Mouse (Mus musculus) layer of hippocampus, adult 11-12 months (tissue): Measurements from ENCODE around the gene Mtx2.

Experiments
- DNase-seq: peaks from one replicate; pipeline ENCODE4 v3.0.0; 2022; ENCODE audit warnings: low spot score

Mtx2 gene

GRCm38 (mm10) chr2:74825730-74826430, at the start of gene Mtx2:
Gene Mtx2, plus strand, starts transcription at chr2:74825803.
- peak; percentile 76 for DNase-seq

- DNase-seq: no peak
These were observed 47.9 kb upstream of the Mtx2 start for GRCm38 (mm10) chr2:74777536-74778275.

GRCm38 (mm10) chr2:74781386-74781785, 44.2 kb upstream of the Mtx2 start:
- DNase-seq: no peak

DNA sequence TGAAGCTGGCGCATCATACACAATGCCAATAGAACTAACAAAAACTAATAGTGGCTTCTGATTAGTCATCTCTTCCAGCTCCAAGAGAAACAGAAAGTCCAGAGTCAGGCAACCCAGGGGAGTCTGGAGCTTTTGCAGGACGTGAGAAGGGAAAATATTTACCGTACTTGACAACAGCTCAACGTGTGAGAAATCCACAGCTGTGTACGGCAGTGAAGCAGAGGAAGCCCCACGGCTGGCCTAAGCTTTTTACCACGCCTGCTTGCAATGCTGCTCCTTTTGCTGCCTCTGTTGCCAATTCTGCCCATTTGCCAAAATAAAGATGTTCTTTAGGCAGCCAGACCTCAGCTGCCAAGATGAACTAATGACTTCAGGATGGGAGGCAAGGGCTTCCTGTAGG, 30.1 kb upstream of the Mtx2 start:
- no peak for DNase-seq

- DNase-seq: no peak
These were observed 17.2 kb upstream of the Mtx2 start for GRCm38 (mm10) chr2:74808431-74808830.

DNA sequence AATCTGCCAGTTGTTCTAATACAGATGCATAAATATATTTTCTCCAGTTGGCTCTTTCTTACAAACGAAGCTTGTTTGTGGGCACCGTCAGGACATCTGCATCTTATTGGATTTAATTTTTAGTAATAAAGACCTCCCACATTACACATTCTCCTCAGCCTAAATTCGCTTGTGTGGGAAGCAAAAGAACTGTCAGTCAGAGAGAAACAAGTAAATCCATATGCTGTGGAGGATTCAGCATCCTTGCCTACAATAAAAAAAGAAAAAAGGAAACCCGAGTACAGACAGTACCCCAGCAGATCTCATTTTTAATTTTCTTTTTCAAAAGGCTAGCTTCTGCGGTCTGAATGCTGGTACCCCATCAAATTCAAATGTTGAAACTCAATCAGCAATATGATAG, 2.9 kb upstream of the Mtx2 start:
- DNase-seq: no peak

DNA sequence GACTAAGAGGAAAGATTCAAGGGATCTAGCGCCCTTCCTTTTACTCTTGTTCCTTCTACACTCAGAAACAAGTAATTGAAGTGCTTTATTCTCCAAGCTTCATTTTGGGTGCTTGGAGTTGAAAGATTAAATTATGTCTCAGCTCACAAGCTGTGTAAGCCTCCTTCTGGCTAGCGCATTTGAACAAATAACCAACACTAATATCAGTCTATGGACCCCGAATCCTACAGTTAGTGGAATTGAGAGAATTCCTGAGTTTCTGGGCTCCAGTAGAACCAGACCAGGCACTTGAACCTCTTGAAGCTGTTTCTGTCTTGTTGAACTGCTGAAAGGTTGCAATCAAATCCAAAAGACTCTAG, 253 bp upstream of the Mtx2 start:
- DNase-seq: no peak

- DNase-seq: no peak
These were observed 21.4 kb downstream of the Mtx2 start for GRCm38 (mm10) chr2:74846992-74847391.

GRCm38 (mm10) chr2:74847516-74847915, 21.9 kb downstream of the Mtx2 start:
- DNase-seq: no peak

DNA sequence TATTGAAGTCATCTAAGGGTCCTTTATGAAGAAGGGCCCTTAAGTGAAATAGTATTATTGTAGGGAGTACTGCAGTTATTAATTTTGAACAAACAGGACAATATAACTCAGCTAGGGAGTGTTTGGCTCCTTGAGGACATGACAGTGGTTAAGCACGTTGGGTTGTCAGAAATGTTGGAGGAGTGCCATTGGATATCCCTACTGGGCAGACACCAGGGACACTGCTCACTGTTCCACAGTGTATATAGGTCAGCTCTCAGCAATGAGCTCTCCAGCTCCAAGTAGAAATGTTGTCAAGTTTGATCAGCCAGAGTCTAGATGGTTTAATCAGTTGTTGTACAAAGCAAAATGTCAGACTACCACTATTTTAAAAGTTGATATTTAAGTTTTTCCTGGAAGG, 24.4 kb downstream of the Mtx2 start:
- no peak for DNase-seq

DNA sequence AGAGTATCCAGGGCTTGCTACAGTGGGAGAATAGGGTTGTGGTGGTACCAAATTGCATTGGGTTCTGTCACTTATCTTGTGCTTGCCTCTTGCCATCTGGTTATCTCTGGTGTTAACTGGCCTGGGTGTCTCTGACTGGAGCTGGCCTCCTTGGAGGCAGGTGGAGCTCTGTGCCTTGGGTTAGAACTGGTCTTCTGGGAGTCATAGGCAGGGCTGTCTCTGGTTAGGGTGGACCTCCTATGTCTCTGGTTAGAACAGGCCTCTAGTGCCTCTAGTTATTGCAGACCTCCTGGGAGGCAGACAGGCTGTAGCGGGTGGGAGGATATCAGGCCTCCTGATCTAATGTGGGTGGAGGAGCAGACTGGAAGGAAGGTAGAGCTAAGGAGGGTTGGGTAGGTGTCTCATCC, 36.5 kb downstream of the Mtx2 start:
- DNase-seq: no peak

DNA sequence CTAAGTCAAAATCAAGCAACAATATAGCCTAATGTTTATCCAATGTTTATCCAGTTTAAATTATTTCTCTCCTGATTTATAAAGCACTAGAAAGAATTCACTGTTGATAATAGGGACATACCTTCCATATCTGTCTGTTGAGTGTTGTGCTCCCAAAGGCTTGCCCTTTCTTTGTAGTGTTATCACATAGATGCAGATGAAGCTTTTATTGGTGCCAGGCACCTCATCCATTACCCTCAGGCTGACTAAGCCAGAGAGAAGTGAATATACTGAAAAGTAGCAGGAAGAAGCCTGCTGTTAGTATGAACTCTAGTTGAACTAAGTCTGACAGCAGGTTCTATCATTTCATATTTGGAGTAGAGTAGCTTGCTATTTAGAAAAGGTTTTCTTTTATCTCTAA, 39.8 kb downstream of the Mtx2 start:
- no peak for DNase-seq

- no peak for DNase-seq
These were observed 48.4 kb downstream of the Mtx2 start for GRCm38 (mm10) chr2:74874043-74874442.

GRCm38 (mm10) chr2:74884357-74884756, 58.8 kb downstream of the Mtx2 start:
- DNase-seq: peak; percentile 14

- DNase-seq: no peak
These were observed 66.3 kb downstream of the Mtx2 start for GRCm38 (mm10) chr2:74891868-74892267.

- DNase-seq: no peak
These were observed 67.4 kb downstream of the Mtx2 start for GRCm38 (mm10) chr2:74892881-74893615.

DNA sequence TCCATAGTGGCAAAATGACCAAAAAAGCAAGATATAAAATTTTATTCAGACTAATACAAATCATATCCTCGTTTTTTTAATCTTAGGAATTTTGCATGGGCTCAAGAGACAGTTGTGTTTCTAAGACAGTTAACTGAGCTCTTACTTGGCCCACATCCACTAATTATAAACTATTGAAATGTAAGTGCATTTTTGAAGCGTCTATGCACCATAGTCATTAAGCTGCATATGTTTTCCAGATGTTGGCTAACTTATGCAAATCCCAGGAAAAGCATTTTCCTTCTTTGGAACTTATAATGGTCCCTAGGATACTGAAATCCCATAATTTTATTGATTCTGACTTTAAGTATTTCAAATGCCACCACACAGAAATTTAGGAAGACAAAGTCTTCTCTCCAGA, 68.5 kb downstream of the Mtx2 start:
- no peak for DNase-seq

- DNase-seq: no peak
These were observed 74.4 kb downstream of the Mtx2 start for GRCm38 (mm10) chr2:74899973-74900372.

GRCm38 (mm10) chr2:74901764-74902295, 76.2 kb downstream of the Mtx2 start:
- DNase-seq: no peak

DNA sequence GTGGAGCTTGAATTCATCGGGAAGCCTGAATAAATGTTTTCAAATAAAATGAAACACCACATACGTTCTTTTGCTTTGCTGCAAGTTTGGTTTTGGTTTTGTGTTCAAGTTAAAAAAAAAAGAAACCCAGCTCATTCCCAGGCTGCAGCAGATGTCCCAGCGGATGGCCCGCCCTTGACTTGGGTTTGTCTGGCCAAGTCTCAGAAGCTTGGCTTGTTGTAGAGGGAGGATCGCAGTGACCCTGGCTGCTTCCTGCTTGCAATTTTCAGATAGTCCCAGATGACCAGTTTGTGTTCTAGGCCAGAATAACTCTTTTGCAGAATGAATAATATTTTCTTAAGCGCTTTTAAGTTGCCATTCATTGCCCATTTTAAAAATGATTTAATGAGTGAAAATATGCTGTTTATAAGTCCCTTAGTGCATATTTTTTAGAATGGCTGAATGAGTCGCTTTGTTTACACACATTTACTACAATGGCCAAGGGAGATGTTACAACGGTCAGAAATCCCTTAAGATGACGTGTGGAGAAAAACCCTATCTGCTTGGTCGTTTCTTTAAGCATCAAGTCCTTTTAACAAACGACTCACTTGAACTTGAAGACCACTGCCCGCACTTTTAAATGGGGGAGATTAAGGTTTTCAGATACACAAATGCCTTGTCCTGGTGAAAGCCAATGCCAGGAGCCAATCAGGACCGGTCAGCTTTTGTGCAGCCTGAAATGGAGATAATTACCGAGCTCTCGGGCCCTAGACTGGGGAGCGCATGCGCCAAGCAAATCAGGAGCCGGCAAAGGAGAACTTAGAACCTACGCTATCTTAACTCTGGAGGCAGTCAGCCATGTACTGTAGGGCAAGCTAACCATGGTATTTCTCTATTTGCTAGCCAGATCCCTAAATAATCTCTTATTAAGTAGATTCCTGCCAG, 82.0 kb downstream of the Mtx2 start:
- DNase-seq: no peak

DNA sequence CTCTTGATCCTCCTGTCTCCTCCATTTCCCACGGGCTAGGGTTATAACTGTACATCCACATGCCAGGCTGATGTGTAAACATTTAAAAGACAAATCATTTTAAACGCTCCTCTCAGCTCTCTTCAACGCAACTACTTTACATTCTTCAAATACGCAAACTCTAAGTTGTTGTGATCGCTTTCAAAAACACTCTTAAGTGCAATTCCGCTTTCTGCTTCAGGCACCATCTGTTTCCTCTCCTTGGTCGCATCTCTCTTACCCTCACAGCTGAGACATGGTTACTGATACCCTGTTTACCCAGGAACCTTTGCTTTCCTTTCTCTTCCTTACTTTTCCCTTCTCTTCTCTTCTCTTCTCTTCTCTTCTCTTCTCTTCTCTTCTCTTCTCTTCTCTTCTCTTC, 86.4 kb downstream of the Mtx2 start:
- DNase-seq: no peak
